Mouse (Mus musculus) left cerebral cortex, adult 2 months (tissue): ENCODE results near the gene Ryr1. TPM values are rescaled to one million over a fixed set of nuclear protein-coding genes. Genes with fewer than 3 reads are reported as not detected.
"Not testable (repeated sequence)": the region's sequence is repeated elsewhere in the genome, so short reads cannot be mapped to it uniquely, and the experiment has no call there.

Source experiments
- DNase-seq, 2 experiments: peaks; one replicate each; pipeline ENCODE4 v3.0.0; 2021 to 2022; ENCODE audit warnings: low spot score in 2 of 2, mixed read lengths in 1 of 2; ENCODE audit errors: extremely low spot score in 1 of 2
- H3K27ac ChIP-seq: fragments of 200-600 bp; 2 replicates; pipeline ENCODE4 v1.8.1; 2022
- H3K4me3 ChIP-seq: fragments of 200-600 bp; 2 replicates; pipeline ENCODE4 v1.8.1; 2022
- CTCF ChIP-seq: fragments of 200-600 bp; IDR thresholded peaks from 2 replicates; pipeline ENCODE4 v1.8.1; 2022; ENCODE audit warnings: antibody characterized with exemption, mild to moderate bottlenecking, moderate library complexity
- intact Hi-C: fragments of 180-260 bp; cut with DNase I; formaldehyde crosslinking; loops from one replicate; pipeline ENCODE4 v1.15.1; 2025
- total RNA-seq, 2 experiments: library from RNA; stranded (reverse); gene quantifications; 2 replicates each; pipeline ENCODE4 v1.2.3; 2021

The Ryr1 gene
- total RNA-seq, 2 experiments from 2014 or later = 7.7 to 10.5 TPM

- TF ChIP-seq CTCF = no peak
- DNase-seq = peak; percentile 25 to 32
- peak overlapping the region; percentile 30 for H3K4me3 ChIP-seq
- intact Hi-C loops = no loop called here
- peak overlapping the region; percentile 53; the same call in 1 of the 2 replicates for H3K27ac ChIP-seq
Observed at GRCm38 (mm10) chr7:29071169-29071891, 53.6 kb downstream of the Ryr1 start.

DNA sequence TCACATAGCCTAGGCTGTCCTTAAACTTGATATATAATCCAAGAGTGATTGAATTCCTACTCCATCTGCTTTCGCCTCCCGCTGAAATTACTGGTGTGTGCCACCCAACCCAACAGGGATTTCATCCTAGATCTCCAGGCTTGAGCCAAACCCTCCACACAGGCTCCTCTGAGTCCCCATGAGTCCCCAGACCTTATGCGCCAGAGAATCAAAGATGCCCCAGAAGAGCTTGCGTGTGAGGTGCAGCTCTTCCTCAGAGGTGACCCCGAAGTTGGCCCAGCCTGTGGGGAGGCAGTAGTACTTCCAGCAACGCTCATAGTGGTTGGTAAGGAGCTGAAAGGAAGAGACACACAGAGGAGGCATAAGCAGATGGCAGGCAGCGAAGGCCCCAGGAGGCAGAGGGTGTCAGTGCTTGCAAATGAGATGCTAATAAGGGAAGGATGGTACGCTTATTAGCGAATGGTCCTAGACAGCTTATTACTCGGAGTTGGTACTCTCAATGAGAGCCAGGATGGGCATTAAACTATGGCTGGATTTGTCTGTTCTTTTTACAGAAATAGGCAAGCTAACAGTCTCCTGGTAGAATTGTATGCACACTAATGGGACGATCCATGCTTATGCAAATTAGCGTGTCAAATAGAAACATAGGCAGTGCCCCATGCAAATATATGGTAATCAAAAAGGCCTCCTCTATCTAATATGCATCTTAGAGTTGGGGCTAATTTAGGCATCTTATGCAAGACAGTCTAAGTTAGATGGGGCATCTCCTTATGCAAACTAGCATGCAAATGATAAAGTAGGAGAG lies 54.4 kb downstream of the Ryr1 start:
- Histone ChIP-seq H3K27ac (no peak overlapping the region), H3K4me3 (no peak overlapping the region)
- intact Hi-C loops = no loop called here
- DNase-seq = no peak
- TF ChIP-seq CTCF = no peak

DNA sequence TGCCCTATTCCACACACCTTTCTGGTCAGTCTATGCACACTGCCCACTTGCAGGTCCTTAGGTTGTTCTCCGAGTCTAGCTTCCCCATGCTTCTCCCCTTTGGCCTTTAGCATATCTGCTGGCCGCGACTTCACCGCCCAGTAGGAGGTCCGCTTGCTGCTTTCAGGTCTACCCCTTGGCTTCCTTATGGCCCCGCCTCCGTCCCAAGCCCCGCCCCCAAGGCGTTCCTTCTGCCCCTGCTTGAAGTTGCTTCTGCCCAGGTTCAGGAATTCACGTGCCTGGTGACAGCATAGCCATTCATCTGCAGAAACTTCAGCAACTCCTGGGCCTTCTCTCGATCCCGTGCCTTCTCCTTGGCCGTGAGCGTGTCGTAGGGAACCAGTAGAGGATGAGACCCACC lies 57.2 kb downstream of the Ryr1 start:
- TF ChIP-seq CTCF = no peak
- intact Hi-C loops = no loop called here
- Histone ChIP-seq H3K4me3 (no peak overlapping the region), H3K27ac (no peak overlapping the region)
- DNase-seq = no peak

DNA sequence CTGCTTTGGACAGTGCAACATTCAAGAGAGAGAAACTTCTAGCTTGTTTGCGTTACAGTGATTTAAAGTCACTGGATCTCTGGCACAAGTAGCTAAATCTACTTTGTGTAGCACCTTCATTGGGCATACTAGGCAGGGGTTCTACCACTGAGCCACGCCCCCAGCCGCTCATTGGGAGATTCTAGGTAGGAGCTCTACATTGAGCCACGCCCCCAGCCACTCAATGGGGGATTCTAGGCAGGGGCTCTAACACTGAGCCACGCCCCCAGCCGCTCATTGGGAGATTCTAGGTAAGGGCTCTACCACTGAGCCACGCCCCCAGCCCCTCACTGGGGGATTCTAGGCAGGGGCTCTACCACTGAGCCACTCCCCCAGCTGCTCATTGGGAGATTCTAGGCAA lies 61.5 kb downstream of the Ryr1 start:
- DNase-seq, H3K4me3 ChIP-seq, H3K27ac ChIP-seq: not testable (repeated sequence)
- intact Hi-C loops = loop anchor here (5.0 kb wide), 1 partner anchor 84 kb away; no protein-coding TSS in a partner anchor

- H3K27ac ChIP-seq = no peak overlapping the region
- H3K4me3 ChIP-seq = no peak overlapping the region
- peak; percentile 57 for TF ChIP-seq CTCF
- no peak for DNase-seq
- intact Hi-C loops = loop anchor here (5.0 kb wide), 1 partner anchor 86 kb away; no protein-coding TSS in a partner anchor
Observed at GRCm38 (mm10) chr7:29061522-29062037, 63.4 kb downstream of the Ryr1 start.

- no peak overlapping the region for H3K4me3 ChIP-seq
- H3K27ac ChIP-seq = no peak overlapping the region
- TF ChIP-seq CTCF = no peak
- no peak for DNase-seq
- intact Hi-C loops = no loop called here
Observed at GRCm38 (mm10) chr7:29059445-29059844, 65.5 kb downstream of the Ryr1 start.

DNA sequence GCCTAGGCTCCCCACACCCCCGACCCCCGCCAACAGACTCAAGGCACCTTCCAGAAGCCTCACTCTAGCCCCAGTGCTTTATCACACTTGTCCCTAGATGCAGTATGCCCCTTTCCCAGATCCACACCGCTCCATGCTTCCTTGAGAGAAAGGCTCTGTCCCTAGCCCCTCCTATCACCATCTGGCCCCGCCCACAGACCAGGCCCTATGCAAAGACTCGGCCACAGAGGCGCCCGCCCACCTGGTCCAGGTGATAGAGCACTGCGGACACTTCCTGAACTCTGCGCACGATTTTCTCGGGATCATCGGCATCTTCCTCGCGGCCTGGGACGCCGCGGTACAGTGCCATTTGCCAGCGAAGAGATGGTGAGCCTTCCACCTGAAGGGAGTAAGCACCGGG lies 72.2 kb downstream of the Ryr1 start:
- H3K4me3 ChIP-seq = no peak overlapping the region
- H3K27ac ChIP-seq = no peak overlapping the region
- TF ChIP-seq CTCF = no peak
- intact Hi-C loops = loop anchor here (5.0 kb wide), 2 partner anchors 194 to 244 kb away; partner anchors contain the start of gene 2200002D01Rik
- DNase-seq = no peak

- intact Hi-C loops = loop anchor here (5.0 kb wide), 2 partner anchors 197 to 247 kb away; partner anchors contain the start of gene 2200002D01Rik
- TF ChIP-seq CTCF = peak; percentile 74
- no peak overlapping the region for H3K27ac ChIP-seq
- DNase-seq = no peak
- H3K4me3 ChIP-seq = no peak overlapping the region
Observed at GRCm38 (mm10) chr7:29050797-29051196, 74.2 kb downstream of the Ryr1 start.

- intact Hi-C loops = no loop called here
- no peak for TF ChIP-seq CTCF
- Histone ChIP-seq H3K4me3 (no peak overlapping the region), H3K27ac (no peak overlapping the region)
- DNase-seq = no peak
Observed at GRCm38 (mm10) chr7:29048615-29049014, 76.4 kb downstream of the Ryr1 start.

GRCm38 (mm10) chr7:29048070-29048469 lies 76.9 kb downstream of the Ryr1 start:
- peak; percentile 36 for TF ChIP-seq CTCF
- intact Hi-C loops = no loop called here
- DNase-seq = no peak
- H3K4me3 ChIP-seq = no peak overlapping the region
- H3K27ac ChIP-seq = no peak overlapping the region

- DNase-seq = no peak
- intact Hi-C loops = no loop called here
- no peak overlapping the region for H3K4me3 ChIP-seq
Observed at GRCm38 (mm10) chr7:29046533-29046932, 78.4 kb downstream of the Ryr1 start.

DNA sequence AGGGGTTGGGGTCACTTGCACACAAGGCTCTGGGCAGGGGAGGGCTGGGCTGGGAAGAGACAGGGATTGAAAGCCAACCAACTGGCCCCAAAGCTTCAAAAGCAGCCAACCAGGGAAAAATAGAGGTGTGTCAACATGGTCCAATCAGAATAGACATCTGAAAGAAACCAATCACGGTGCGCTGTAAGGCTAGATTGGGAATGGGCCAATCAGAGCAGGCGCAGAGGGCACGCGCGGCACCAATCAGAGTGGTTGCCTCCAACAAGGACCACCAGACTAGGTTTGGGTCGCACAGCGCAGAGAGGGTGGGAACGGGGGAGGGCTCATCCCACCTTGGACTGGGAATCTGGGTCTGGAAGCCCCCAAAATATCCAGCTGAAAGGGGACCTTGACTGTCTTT lies 80.7 kb downstream of the Ryr1 start:
- DNase-seq = no peak
- no peak overlapping the region for H3K4me3 ChIP-seq
- intact Hi-C loops = no loop called here
- H3K27ac ChIP-seq = no peak overlapping the region
- TF ChIP-seq CTCF = no peak

More at GRCm38 (mm10) chr7:29046533-29046932, 78.4 kb downstream of the Ryr1 start:
- no peak for TF ChIP-seq CTCF
- H3K27ac ChIP-seq = no peak overlapping the region
